Mouse (Mus musculus): Measurements from ENCODE around the gene Gm614.

- TF ChIP-seq POLR2A (IDR thresholded peaks at IDR 0.05; ENCODE audit: borderline replicate concordance, extremely low read depth, insufficient read depth, insufficient read length, poor library complexity, severe bottlenecking) (no peak), CTCF (IDR thresholded peaks at IDR 0.05; ENCODE audit: borderline replicate concordance, extremely low read depth, insufficient read depth, insufficient read length) (no peak)
These were observed 45.5 kb upstream of the Gm614 start for GRCm38 (mm10) chrX:101309299-101309698.

Measured in brain, embryonic 14.5 days (tissue).